Mouse (Mus musculus) liver, embryonic 14.5 days (tissue): ENCODE measurements around the gene Trmt10a.

Source experiments
- CTCF ChIP-seq: IDR thresholded peaks from 2 replicates; pipeline ENCODE4 v1.5.1; 2016; ENCODE audit warnings: antibody characterized with exemption, low read depth, control low read depth
- EP300 ChIP-seq: IDR thresholded peaks from 2 replicates; pipeline ENCODE4 v1.6.1; 2016; ENCODE audit warnings: antibody characterized with exemption, low read depth

DNA sequence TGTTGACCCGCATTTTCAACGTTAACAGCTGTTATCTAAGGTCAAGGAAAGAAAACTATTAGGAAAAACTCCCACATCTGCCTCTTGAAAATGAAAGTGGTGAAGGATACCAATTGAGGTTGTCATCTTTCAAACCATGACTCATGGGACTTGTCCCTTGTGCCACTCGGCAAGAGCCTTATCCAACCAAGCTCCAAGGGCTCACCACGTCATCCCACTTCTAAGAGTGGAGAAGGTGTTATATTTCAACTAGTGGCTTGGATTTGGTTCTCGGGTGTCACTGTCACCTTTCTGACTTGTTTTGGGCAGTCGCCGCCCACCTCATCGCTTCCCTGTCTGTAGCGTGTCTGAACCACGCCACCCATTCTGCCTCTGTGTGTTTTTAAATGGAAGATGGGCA is 19.4 kb upstream of the Trmt10a start:
- no peak for TF ChIP-seq CTCF
- TF ChIP-seq EP300, result no peak
